Mouse (Mus musculus) cerebellum, adult 2 months (tissue): Measurements from ENCODE around the gene Tmeff1. TPM values are rescaled to one million over a fixed set of nuclear protein-coding genes. Genes with fewer than 3 reads are reported as not detected.

Experiments used
- DNase-seq, 2 experiments: peaks; one replicate each; pipeline ENCODE4 v3.0.0; 2021
- H3K27ac ChIP-seq: fragments of 200-500 bp; 2 replicates; pipeline ENCODE4 v1.5.1; 2012; ENCODE audit warnings: low read length, control low read depth, inconsistent platforms; ENCODE audit not compliant: insufficient read depth
- H3K27me3 ChIP-seq: fragments of 200-500 bp; 2 replicates; pipeline ENCODE4 v1.6.1; 2012; ENCODE audit warnings: inconsistent platforms, mild to moderate bottlenecking, low read length, moderate library complexity; ENCODE audit not compliant: control insufficient read depth, insufficient read depth
- H3K4me1 ChIP-seq: fragments of 200-500 bp; 2 replicates; pipeline ENCODE4 v1.6.1; 2011; ENCODE audit warnings: low read length; ENCODE audit not compliant: control insufficient read depth, insufficient read depth
- H3K4me3 ChIP-seq: fragments of 200-500 bp; replicated peaks from 2 replicates; pipeline ENCODE3; 2011; ENCODE audit warnings: mild to moderate bottlenecking, low read depth, low read length, control low read depth; ENCODE audit not compliant: insufficient read depth
- CTCF ChIP-seq: fragments of 200-500 bp; IDR thresholded peaks from 2 replicates; pipeline ENCODE4 v1.5.1; 2011; ENCODE audit warnings: low read depth, mild to moderate bottlenecking, control low read depth, low read length, moderate library complexity, borderline replicate concordance; ENCODE audit not compliant: insufficient read depth
- POLR2A ChIP-seq: fragments of 200-500 bp; IDR thresholded peaks from 2 replicates; pipeline ENCODE4 v1.6.1; 2011; ENCODE audit warnings: low read length, control low read depth, borderline replicate concordance; ENCODE audit not compliant: insufficient read depth
- WGBS: fragments of 180-500 bp; shearing (Covaris S2); methylation state at CpG from one replicate; pipeline ENCODE4 v1.1.7; 2018; 5-methylcytosine and 5-hydroxymethylcytosine counted together
- polyA plus RNA-seq: library from polyadenylated mRNA; depleted of rRNA; stranded (reverse); fragments of >200 nt; gene quantifications from 2 replicates; pipeline ENCODE4 v1.2.3, GENCODE M21; 2012

Gene Tmeff1
- polyA plus RNA-seq, 1 experiment: 74.5 TPM

- H3K4me3 ChIP-seq: no peak overlapping the region
- H3K27ac ChIP-seq: no peak overlapping the region
- TF ChIP-seq CTCF (no peak), POLR2A (no peak)
- WGBS: 93% methylated on average over 10 of the region's 10 CpGs
- no peak for DNase-seq
- H3K27me3 ChIP-seq: no peaks in the 10 kb centered on the region
- H3K4me1 ChIP-seq: no peaks in the 10 kb centered on the region
Measured at GRCm38 (mm10) chr4:48650617-48651360, 65.8 kb downstream of the Tmeff1 start.

- Histone ChIP-seq H3K4me3 (no peak overlapping the region), H3K27ac (no peak overlapping the region), H3K4me1 (no peaks in the 10 kb centered on the region), H3K27me3 (no peaks in the 10 kb centered on the region)
- no peak for DNase-seq
- WGBS: 85% methylated on average over 4 of the region's 4 CpGs
- TF ChIP-seq CTCF (no peak), POLR2A (no peak)
Measured at GRCm38 (mm10) chr4:48654118-48654517, 69.1 kb downstream of the Tmeff1 start.

- 97% methylated on average over 8 of the region's 8 CpGs for WGBS
- TF ChIP-seq CTCF (no peak), POLR2A (no peak)
- no peak for DNase-seq
- Histone ChIP-seq H3K27me3 (no peaks in the 10 kb centered on the region), H3K27ac (no peak overlapping the region), H3K4me3 (no peak overlapping the region), H3K4me1 (no peaks in the 10 kb centered on the region)
Measured at GRCm38 (mm10) chr4:48656530-48656929, 71.6 kb downstream of the Tmeff1 start.

- no peak for DNase-seq
Measured at GRCm38 (mm10) chr4:48660144-48660543, 75.2 kb downstream of the Tmeff1 start.

GRCm38 (mm10) chr4:48660619-48661575, 75.9 kb downstream of the Tmeff1 start:
- Histone ChIP-seq H3K27me3 (no peaks in the 10 kb centered on the region), H3K4me1 (no peaks in the 10 kb centered on the region), H3K4me3 (no peak overlapping the region), H3K27ac (no peak overlapping the region)
- no peak for DNase-seq
- TF ChIP-seq CTCF (no peak), POLR2A (no peak)
- 33% methylated on average over 7 of the region's 7 CpGs for WGBS

More at GRCm38 (mm10) chr4:48660144-48660543, 75.2 kb downstream of the Tmeff1 start:
- WGBS: 90% methylated on average over 4 of the region's 4 CpGs
- no peaks in the 10 kb centered on the region for H3K27me3 ChIP-seq
- H3K27ac ChIP-seq: no peak overlapping the region
- H3K4me1 ChIP-seq: no peaks in the 10 kb centered on the region
- no peak overlapping the region for H3K4me3 ChIP-seq
- no peak for TF ChIP-seq POLR2A
- TF ChIP-seq CTCF: no peak

GRCm38 (mm10) chr4:48663271-48663670, 78.3 kb downstream of the Tmeff1 start, which contains the start of gene Cavin4:
Gene Cavin4, plus strand, starts transcription at chr4:48663514.
- Histone ChIP-seq H3K27me3 (no peaks in the 10 kb centered on the region), H3K4me1 (no peaks in the 10 kb centered on the region), H3K27ac (no peak within 1 kb of the TSS), H3K4me3 (no peak within 1 kb of the TSS)
- DNase-seq: no peak
- TF ChIP-seq CTCF (no peak), POLR2A (no peak)
- 90% methylated on average over 10 of the region's 10 CpGs for WGBS

- Histone ChIP-seq H3K4me3 (no peak overlapping the region), H3K27me3 (no peaks in the 10 kb centered on the region), H3K4me1 (no peaks in the 10 kb centered on the region), H3K27ac (no peak overlapping the region)
- 95% methylated on average over 6 of the region's 6 CpGs for WGBS
- TF ChIP-seq POLR2A: no peak
- no peak for TF ChIP-seq CTCF
- no peak for DNase-seq
Measured at GRCm38 (mm10) chr4:48664021-48664420, 79.0 kb downstream of the Tmeff1 start.

- no peak for DNase-seq
- Histone ChIP-seq H3K4me3 (no peak overlapping the region), H3K27me3 (no peaks in the 10 kb centered on the region), H3K4me1 (no peaks in the 10 kb centered on the region), H3K27ac (no peak overlapping the region)
- TF ChIP-seq POLR2A (no peak), CTCF (no peak)
- whole genome bisulfite sequencing: 97% methylated on average over 6 of the region's 6 CpGs
Measured at GRCm38 (mm10) chr4:48667279-48667678, 82.3 kb downstream of the Tmeff1 start.
